Mouse (Mus musculus): ENCODE results near the gene Me1. TPM values are rescaled to one million over a fixed set of nuclear protein-coding genes. Genes with fewer than 3 reads are reported as not detected.

Me1 gene
- polyA plus RNA-seq, 1 experiment from 2014 or later: 10.3 TPM

- Histone ChIP-seq H3K4me2 (ENCODE audit: low read depth, low read length) (peak overlapping the region; percentile 7; the same call in 1 of the 2 replicates), H3K27ac (ENCODE audit: low read depth) (no peak overlapping the region), H3K36me3 (replicated peaks; ENCODE audit: insufficient read depth, low read length) (no peaks in the 10 kb centered on the region; the same call in 1 of the 2 replicates), H3K4me3 (ENCODE audit: low read depth, low read length) (no peak overlapping the region), H3K27me3 (ENCODE audit: insufficient read depth, low read length) (no peaks in the 10 kb centered on the region), H3K4me1 (ENCODE audit: insufficient read depth) (peaks cover 19% of the 10 kb centered on the region), H3K9me3 (ENCODE audit: low read length) (no peaks in the 10 kb centered on the region), H3K9ac (replicated peaks) (no peak overlapping the region)
- no peak for TF ChIP-seq EP300 (IDR thresholded peaks at IDR 0.05; ENCODE audit: low read depth)
- TF ChIP-seq CTCF (IDR thresholded peaks at IDR 0.05; ENCODE audit: low read depth): 0 out of 2 replicates have a peak, but pooled peaks have one; percentile 3
- 50% methylated on average over 20 of the region's 20 CpGs for WGBS (ENCODE audit: insufficient replicate concordance)
- no peak for DNase-seq
- ATAC-seq: no peak
Measured at GRCm38 (mm10) chr9:86573616-86574303, 122.0 kb downstream of the Me1 start.

GRCm38 (mm10) chr9:86572636-86573291 lies 123.0 kb downstream of the Me1 start:
- peak; percentile 92 for TF ChIP-seq CTCF (IDR thresholded peaks at IDR 0.05; ENCODE audit: low read depth)
- no peak for TF ChIP-seq EP300 (IDR thresholded peaks at IDR 0.05; ENCODE audit: low read depth)
- peak overlapping the region; percentile 69; the same call in 1 of the 2 replicates for H3K9ac ChIP-seq (replicated peaks)
- H3K4me1 ChIP-seq (ENCODE audit: insufficient read depth): peaks cover 19% of the 10 kb centered on the region
- no peaks in the 10 kb centered on the region; the same call in 1 of the 2 replicates for H3K36me3 ChIP-seq (replicated peaks; ENCODE audit: insufficient read depth, low read length)
- H3K27ac ChIP-seq (ENCODE audit: low read depth): no peak overlapping the region
- no peaks in the 10 kb centered on the region for H3K9me3 ChIP-seq (ENCODE audit: low read length)
- peak overlapping the region; percentile 98 for H3K4me2 ChIP-seq (ENCODE audit: low read depth, low read length)
- DNase-seq (peak; percentile 87), ATAC-seq (no peak)
- 6% methylated on average over 13 of the region's 13 CpGs for WGBS (ENCODE audit: insufficient replicate concordance)
- H3K27me3 ChIP-seq (ENCODE audit: insufficient read depth, low read length): no peaks in the 10 kb centered on the region
- peak overlapping the region; percentile 64 for H3K4me3 ChIP-seq (ENCODE audit: low read depth, low read length)

GRCm38 (mm10) chr9:86572196-86572595 lies 123.6 kb downstream of the Me1 start:
- TF ChIP-seq CTCF (IDR thresholded peaks at IDR 0.05; ENCODE audit: low read depth): no peak
- no peak for TF ChIP-seq EP300 (IDR thresholded peaks at IDR 0.05; ENCODE audit: low read depth)
- Histone ChIP-seq H3K9me3 (ENCODE audit: low read length) (no peaks in the 10 kb centered on the region), H3K27me3 (ENCODE audit: insufficient read depth, low read length) (no peaks in the 10 kb centered on the region), H3K4me2 (ENCODE audit: low read depth, low read length) (peak overlapping the region; percentile 98), H3K27ac (ENCODE audit: low read depth) (no peak overlapping the region), H3K4me3 (ENCODE audit: low read depth, low read length) (peak overlapping the region; percentile 64), H3K9ac (replicated peaks) (peak overlapping the region; percentile 69), H3K4me1 (ENCODE audit: insufficient read depth) (peaks cover 19% of the 10 kb centered on the region), H3K36me3 (replicated peaks; ENCODE audit: insufficient read depth, low read length) (no peaks in the 10 kb centered on the region; the same call in 1 of the 2 replicates)
- peak; percentile 50 for DNase-seq
- ATAC-seq: peak; percentile 25
- WGBS (ENCODE audit: insufficient replicate concordance): under 1% methylated on average over 25 of the region's 25 CpGs

- DNase-seq (peak; percentile 99), ATAC-seq (peak; percentile 98)
- peak within 1 kb of the TSS; percentile 70 for H3K9ac ChIP-seq (replicated peaks)
- H3K4me3 ChIP-seq (ENCODE audit: low read depth, low read length): peak within 1 kb of the TSS; percentile 64
- peak within 1 kb of the TSS; percentile 79 for H3K27ac ChIP-seq (ENCODE audit: low read depth)
- peak within 1 kb of the TSS; percentile 98 for H3K4me2 ChIP-seq (ENCODE audit: low read depth, low read length)
- under 1% methylated on average over 55 of the region's 59 CpGs for WGBS (ENCODE audit: insufficient replicate concordance)
- H3K27me3 ChIP-seq (ENCODE audit: insufficient read depth, low read length): no peaks in the 10 kb centered on the region
- TF ChIP-seq EP300 (IDR thresholded peaks at IDR 0.05; ENCODE audit: low read depth) (no peak), CTCF (IDR thresholded peaks at IDR 0.05; ENCODE audit: low read depth) (no peak)
- H3K9me3 ChIP-seq (ENCODE audit: low read length): no peaks in the 10 kb centered on the region
- H3K4me1 ChIP-seq (ENCODE audit: insufficient read depth): peaks cover 19% of the 10 kb centered on the region
- H3K36me3 ChIP-seq (replicated peaks; ENCODE audit: insufficient read depth, low read length): no peaks in the 10 kb centered on the region; the same call in 1 of the 2 replicates
Measured at GRCm38 (mm10) chr9:86571540-86572135, 124.1 kb downstream of the Me1 start, which contains the start of the genes Pgm3 and Rwdd2a. Pgm3 (minus strand) TSS chr9:86571842. Rwdd2a (plus strand) TSS chr9:86571991.

- peak overlapping the region; percentile 70; the same call in 1 of the 2 replicates for H3K9ac ChIP-seq (replicated peaks)
- no peak for DNase-seq
Measured at GRCm38 (mm10) chr9:86570946-86571345, 124.8 kb downstream of the Me1 start.

More at GRCm38 (mm10) chr9:86570946-86571345, 124.8 kb downstream of the Me1 start:
- WGBS (ENCODE audit: insufficient replicate concordance): 13% methylated on average over 8 of the region's 8 CpGs
- H3K36me3 ChIP-seq (replicated peaks; ENCODE audit: insufficient read depth, low read length): peaks cover 3% of the 10 kb centered on the region; the same call in 1 of the 2 replicates
- H3K27ac ChIP-seq (ENCODE audit: low read depth): peak overlapping the region; percentile 79
- H3K4me3 ChIP-seq (ENCODE audit: low read depth, low read length): peak overlapping the region; percentile 64
- peak overlapping the region; percentile 98 for H3K4me2 ChIP-seq (ENCODE audit: low read depth, low read length)
- peaks cover 19% of the 10 kb centered on the region for H3K4me1 ChIP-seq (ENCODE audit: insufficient read depth)
- peak; percentile 15; the same call in 1 of the 2 replicates for ATAC-seq
- H3K9me3 ChIP-seq (ENCODE audit: low read length): no peaks in the 10 kb centered on the region
- TF ChIP-seq CTCF (IDR thresholded peaks at IDR 0.05; ENCODE audit: low read depth) (no peak), EP300 (IDR thresholded peaks at IDR 0.05; ENCODE audit: low read depth) (no peak)
- H3K27me3 ChIP-seq (ENCODE audit: insufficient read depth, low read length): no peaks in the 10 kb centered on the region

All from liver, postnatal 0 days (tissue).